Mouse (Mus musculus) heart, embryonic 13.5 days (tissue): ENCODE measurements around the gene Iffo1. TPM values are rescaled to one million over a fixed set of nuclear protein-coding genes. Genes with fewer than 3 reads are reported as not detected.

ENCODE experiments used
- ATAC-seq: fragments of 200-750 bp; cut with Nextera tagmentation; 2 replicates; pipeline ENCODE4 v1.8.0; 2017; ENCODE audit warnings: moderate TSS enrichment; ENCODE audit not compliant: insufficient number of reproducible peaks, low FRiP score, low TSS enrichment; ENCODE audit errors: extremely low read depth
- H3K27ac ChIP-seq: fragments of 300-500 bp; sonication (generic); replicated peaks from 2 replicates; pipeline ENCODE4 v1.5.1; 2015; ENCODE audit warnings: moderate library complexity, mild to moderate bottlenecking, inconsistent platforms
- H3K27me3 ChIP-seq: fragments of 300-500 bp; sonication (generic); replicated peaks from 2 replicates; pipeline ENCODE4 v1.6.1; 2015; ENCODE audit warnings: mild to moderate bottlenecking, inconsistent platforms
- H3K36me3 ChIP-seq: fragments of 300-500 bp; sonication (generic); 2 replicates; pipeline ENCODE4 v1.6.1; 2015; ENCODE audit warnings: mild to moderate bottlenecking, inconsistent platforms
- H3K4me1 ChIP-seq: fragments of 300-500 bp; sonication (generic); 2 replicates; pipeline ENCODE4 v1.6.1; 2015; ENCODE audit warnings: inconsistent platforms
- H3K4me2 ChIP-seq: fragments of 300-500 bp; sonication (generic); 2 replicates; pipeline ENCODE4 v1.6.1; 2015; ENCODE audit warnings: inconsistent platforms, mild to moderate bottlenecking, moderate library complexity
- H3K4me3 ChIP-seq: fragments of 300-500 bp; sonication (generic); 2 replicates; pipeline ENCODE4 v1.5.1; 2015; ENCODE audit warnings: moderate library complexity, mild to moderate bottlenecking, inconsistent platforms
- H3K9ac ChIP-seq: fragments of 300-500 bp; sonication (generic); 2 replicates; pipeline ENCODE4 v1.6.1; 2015; ENCODE audit warnings: inconsistent platforms, mild to moderate bottlenecking, moderate library complexity
- H3K9me3 ChIP-seq: fragments of 300-500 bp; sonication (generic); 2 replicates; pipeline ENCODE4 v1.6.1; 2016; ENCODE audit warnings: inconsistent platforms
- WGBS: fragments of 180-500 bp; shearing (Covaris S2); methylation state at CpG from one replicate; pipeline ENCODE4 v1.1.7; 2015; ENCODE audit warnings: mixed read lengths; 5-methylcytosine and 5-hydroxymethylcytosine counted together
- polyA plus RNA-seq: library from polyadenylated mRNA; unstranded; fragments of >200 nt; fragmentation: Nextera tagmentation; extraction: Ambion mirVana; gene quantifications from 2 replicates; pipeline ENCODE4 v1.2.1, GENCODE M21; 2015

Iffo1 gene
- polyA plus RNA-seq, 1 experiment from 2014 or later, result 9.5 TPM

DNA sequence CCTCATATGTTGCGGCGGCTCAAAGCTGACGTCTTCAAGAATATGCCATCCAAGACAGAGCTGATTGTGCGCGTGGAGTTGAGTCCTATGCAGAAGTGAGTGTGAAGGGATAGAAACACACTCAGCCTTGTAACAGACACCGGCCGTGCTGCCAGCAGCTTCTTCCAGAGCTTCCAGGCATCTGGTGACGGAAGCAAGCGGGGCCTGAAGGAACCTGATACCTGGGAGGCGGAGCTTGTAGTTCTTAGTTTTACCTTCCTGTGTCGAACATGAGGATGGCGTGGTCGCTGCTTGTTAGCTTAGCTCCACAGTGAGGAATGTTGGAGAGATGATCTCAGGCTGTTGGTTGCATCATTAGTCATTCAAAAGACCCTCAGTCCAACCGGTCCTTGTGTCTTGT lies 35.7 kb upstream of the Iffo1 start:
- ATAC-seq, result no peak
- no peaks in the 10 kb centered on the region for H3K27me3 ChIP-seq
- H3K9me3 ChIP-seq, result no peaks in the 10 kb centered on the region
- no peak overlapping the region for H3K4me3 ChIP-seq
- H3K9ac ChIP-seq, result no peak overlapping the region
- no peak overlapping the region for H3K4me2 ChIP-seq
- H3K36me3 ChIP-seq, result peaks cover 100% of the 10 kb centered on the region
- H3K27ac ChIP-seq, result no peak overlapping the region
- 90% methylated on average over 14 of the region's 14 CpGs for WGBS
- H3K4me1 ChIP-seq, result peaks cover 3% of the 10 kb centered on the region; the same call in 1 of the 2 replicates

DNA sequence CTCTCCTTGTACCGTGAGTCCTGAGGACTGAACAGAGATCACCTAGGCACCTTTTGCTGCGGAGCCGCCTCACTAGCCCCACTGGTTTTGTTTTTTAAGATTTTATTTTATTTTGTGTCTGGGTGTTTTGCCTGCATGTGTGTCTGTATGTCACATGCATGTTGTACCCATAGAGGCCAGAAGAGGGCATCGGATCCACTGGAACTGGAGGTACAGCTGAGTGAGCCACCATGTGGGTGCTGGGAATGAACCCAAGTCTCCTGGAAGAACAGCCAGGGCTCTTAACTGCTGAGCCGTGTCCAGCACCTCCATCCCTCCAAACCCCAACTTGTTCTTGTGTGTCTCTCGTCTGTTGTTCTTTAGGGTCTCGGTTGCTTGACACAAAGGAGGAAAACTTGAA lies 34.1 kb upstream of the Iffo1 start:
- Histone ChIP-seq H3K9me3 (no peaks in the 10 kb centered on the region), H3K4me1 (no peaks in the 10 kb centered on the region), H3K4me2 (no peak overlapping the region), H3K9ac (no peak overlapping the region), H3K36me3 (peaks cover 98% of the 10 kb centered on the region), H3K27me3 (no peaks in the 10 kb centered on the region), H3K4me3 (no peak overlapping the region), H3K27ac (no peak overlapping the region)
- no peak for ATAC-seq
- WGBS, result 88% methylated on average over 7 of the region's 7 CpGs

DNA sequence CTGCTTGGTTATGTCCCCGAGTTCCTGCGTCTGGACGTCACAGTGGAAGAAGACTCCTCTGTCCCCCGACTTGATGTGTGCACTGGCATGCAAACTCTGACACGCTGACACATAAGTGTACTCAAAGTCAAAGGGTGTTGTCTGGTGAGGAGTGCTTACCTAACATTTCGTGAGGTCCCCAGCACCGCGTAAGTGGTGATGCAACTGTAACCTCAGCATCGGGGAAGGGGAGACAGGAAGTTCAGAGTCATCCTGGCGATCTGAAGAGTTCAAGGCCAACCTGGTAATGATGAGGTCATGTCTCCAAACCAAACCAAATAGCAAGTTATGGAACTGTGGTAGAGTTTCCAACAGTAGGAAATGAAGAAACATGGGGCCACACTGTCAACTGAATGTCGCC lies 32.5 kb upstream of the Iffo1 start:
- Histone ChIP-seq H3K27me3 (no peaks in the 10 kb centered on the region), H3K27ac (no peak overlapping the region), H3K4me1 (no peaks in the 10 kb centered on the region), H3K4me3 (no peak overlapping the region), H3K4me2 (no peak overlapping the region), H3K9ac (no peak overlapping the region), H3K9me3 (no peaks in the 10 kb centered on the region), H3K36me3 (peaks cover 98% of the 10 kb centered on the region)
- WGBS, result 90% methylated on average over 11 of the region's 11 CpGs
- no peak for ATAC-seq

DNA sequence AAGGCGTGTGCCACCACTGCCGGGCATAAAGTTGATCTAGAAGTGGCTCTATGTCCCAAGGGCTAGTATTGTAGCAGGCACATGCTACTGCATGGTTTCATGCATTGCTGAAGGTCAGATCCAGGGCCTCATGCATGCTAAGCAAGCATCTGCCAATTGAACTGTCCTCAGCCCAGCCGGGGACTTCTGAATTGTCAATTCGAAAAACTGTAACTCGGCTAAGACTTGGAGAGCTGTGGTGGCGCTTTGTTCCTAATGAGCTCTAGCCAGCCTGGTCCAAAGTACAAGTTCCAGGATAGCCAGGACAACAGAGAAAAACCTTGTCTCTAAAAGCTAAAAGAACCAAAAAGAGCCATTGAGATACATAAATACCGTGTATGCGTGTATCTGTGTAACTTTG lies 25.7 kb upstream of the Iffo1 start:
- no peak overlapping the region for H3K4me2 ChIP-seq
- no peak overlapping the region for H3K27ac ChIP-seq
- H3K4me3 ChIP-seq, result no peak overlapping the region
- 87% methylated on average over 8 of the region's 8 CpGs for WGBS
- H3K9ac ChIP-seq, result no peak overlapping the region
- H3K36me3 ChIP-seq, result peaks cover 98% of the 10 kb centered on the region
- no peak for ATAC-seq
- H3K4me1 ChIP-seq, result no peaks in the 10 kb centered on the region
- no peaks in the 10 kb centered on the region for H3K9me3 ChIP-seq
- no peaks in the 10 kb centered on the region for H3K27me3 ChIP-seq

DNA sequence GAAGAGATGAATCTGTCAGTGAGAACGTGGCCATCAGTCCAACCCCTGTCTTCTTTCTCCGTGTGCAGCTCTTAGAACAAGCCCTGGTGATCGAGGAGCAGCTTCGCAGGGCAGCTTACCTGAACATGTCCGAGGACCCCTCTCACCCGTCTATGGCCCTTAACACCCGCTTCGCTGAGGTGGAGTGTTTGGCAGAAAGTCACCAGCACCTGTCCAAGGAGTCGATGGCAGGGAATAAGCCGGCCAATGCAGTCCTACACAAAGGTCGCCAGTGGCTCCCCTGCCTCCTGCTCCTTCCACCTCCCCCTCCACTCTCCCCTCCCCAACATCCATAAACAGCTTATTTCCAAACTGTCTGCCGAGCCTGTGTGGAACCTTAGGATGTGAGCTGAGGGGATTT lies 16.3 kb upstream of the Iffo1 start:
- 85% methylated on average over 12 of the region's 12 CpGs for WGBS

DNA sequence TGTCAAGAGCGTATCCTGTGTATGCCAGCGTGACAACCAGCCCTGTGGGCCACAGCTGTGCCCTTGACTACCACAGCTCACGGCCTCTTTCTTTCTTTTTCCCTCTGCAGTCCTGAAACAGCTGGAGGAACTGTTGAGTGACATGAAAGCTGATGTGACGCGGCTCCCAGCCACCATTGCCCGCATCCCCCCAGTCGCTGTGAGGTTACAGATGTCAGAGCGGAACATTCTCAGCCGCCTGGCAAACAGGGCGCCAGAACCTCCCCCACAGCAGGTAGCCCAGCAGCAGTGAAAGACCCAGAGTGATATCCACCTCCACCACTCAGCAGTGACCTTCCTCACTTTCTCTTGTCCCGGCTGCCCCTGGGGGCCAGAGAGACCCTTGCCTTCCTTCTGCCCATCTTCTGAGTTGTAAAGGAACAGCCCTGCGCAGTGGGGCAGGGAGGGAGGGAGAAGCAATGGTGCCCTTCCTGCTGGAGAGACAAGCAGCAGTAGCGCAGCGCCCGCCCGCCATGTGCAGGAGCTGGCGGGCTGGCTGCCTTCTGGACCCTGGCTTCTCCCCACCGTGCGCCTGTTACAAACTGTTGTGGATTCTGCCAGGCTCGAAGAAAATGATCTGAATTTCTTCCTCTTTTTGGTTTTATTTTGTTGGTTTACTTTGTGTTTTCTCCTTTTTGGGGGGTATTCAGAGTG lies 15.2 kb upstream of the Iffo1 start:
- H3K9ac ChIP-seq, result no peak overlapping the region
- H3K9me3 ChIP-seq, result no peaks in the 10 kb centered on the region
- WGBS, result 88% methylated on average over 20 of the region's 20 CpGs
- peaks cover 18% of the 10 kb centered on the region for H3K4me1 ChIP-seq
- no peak overlapping the region for H3K27ac ChIP-seq
- H3K4me3 ChIP-seq, result no peak overlapping the region
- peaks cover 78% of the 10 kb centered on the region for H3K36me3 ChIP-seq
- no peaks in the 10 kb centered on the region for H3K27me3 ChIP-seq
- no peak for ATAC-seq
- no peak overlapping the region for H3K4me2 ChIP-seq

More for the DNA sequence above, 16.3 kb upstream of the Iffo1 start:
- Histone ChIP-seq H3K36me3 (peaks cover 78% of the 10 kb centered on the region), H3K4me2 (no peak overlapping the region), H3K4me3 (no peak overlapping the region), H3K9me3 (no peaks in the 10 kb centered on the region), H3K9ac (no peak overlapping the region), H3K4me1 (peaks cover 18% of the 10 kb centered on the region), H3K27me3 (no peaks in the 10 kb centered on the region), H3K27ac (no peak overlapping the region)
- ATAC-seq, result no peak

DNA sequence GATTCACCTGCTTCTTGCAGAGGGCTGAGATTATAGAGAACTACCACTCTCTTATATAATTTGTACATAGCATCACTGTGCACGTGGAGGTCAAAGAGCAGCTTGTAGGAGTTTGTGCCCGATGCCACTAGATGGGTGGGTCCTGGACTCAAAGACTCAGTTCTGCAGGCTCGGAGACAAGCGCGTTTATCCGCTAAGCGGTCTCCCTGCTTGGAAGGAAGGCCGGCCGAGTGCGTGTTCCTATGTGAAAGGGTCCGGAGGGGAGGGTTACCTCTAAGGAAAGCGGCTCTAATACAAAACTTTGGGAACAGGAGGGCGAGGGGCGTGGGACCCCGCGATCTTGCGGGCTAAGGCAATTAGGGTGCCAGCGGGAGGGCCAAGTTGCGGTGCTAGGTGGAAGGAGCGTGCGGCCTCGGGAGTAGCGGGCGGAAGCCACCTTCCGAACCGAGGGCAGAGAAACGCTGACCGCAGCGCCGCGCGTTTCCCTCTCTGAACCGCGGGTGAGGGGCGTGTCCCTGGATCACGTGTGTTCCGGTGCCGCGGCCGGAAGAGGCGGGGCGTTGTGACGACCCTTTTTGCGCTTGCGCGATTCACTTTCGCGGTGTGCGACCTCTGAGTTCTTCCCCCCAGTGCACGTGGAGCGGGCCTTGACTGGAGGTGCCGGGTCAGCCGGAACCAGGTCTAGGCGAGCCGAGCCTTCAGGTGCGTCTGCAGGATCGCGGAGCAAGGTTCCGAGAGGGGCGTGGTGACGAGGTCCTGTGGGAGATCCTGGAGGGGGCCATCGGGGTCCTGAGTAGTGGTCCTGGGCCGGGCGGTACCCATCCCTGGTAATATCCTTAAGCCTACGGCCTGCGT lies 13.5 kb upstream of the Iffo1 start, which contains the start of gene Nop2:
Nop2 (plus strand) TSS at position 608 of the 855 bp plus-strand sequence.
- peak within 1 kb of the TSS; percentile 86 for H3K4me3 ChIP-seq
- peaks cover 18% of the 10 kb centered on the region for H3K4me1 ChIP-seq
- WGBS, result under 1% methylated on average over 66 of the region's 66 CpGs
- H3K27ac ChIP-seq, result peak within 1 kb of the TSS; percentile 90
- peaks cover 78% of the 10 kb centered on the region for H3K36me3 ChIP-seq
- peak within 1 kb of the TSS; percentile 92 for H3K4me2 ChIP-seq
- ATAC-seq, result peak; percentile 90
- no peaks in the 10 kb centered on the region for H3K27me3 ChIP-seq
- no peaks in the 10 kb centered on the region for H3K9me3 ChIP-seq
- peak within 1 kb of the TSS; percentile 94 for H3K9ac ChIP-seq

DNA sequence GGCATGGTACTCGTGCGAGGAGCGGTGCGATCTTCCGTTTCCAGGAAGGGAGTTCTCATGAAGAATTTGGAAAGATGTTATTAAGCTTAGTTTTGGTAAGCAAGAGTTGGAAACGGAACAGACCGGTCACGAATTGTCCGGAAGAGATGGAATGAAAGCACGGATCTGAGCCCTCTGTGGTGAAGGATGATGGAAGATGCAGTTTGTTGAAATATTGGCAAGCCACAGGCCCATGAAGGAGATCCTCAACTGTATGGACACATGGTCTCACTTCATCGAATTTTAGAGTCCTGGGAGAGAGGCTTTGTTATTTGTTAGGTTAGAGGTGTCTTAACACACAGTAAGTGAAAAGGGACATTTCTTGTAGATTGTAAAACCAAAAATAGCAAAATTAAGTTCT lies 12.6 kb upstream of the Iffo1 start:
- WGBS, result 5% methylated on average over 11 of the region's 11 CpGs
- H3K4me2 ChIP-seq, result peak overlapping the region; percentile 92
- no peak overlapping the region for H3K27ac ChIP-seq
- H3K27me3 ChIP-seq, result no peaks in the 10 kb centered on the region
- peak overlapping the region; percentile 86 for H3K4me3 ChIP-seq
- ATAC-seq, result no peak
- H3K4me1 ChIP-seq, result peaks cover 18% of the 10 kb centered on the region
- peaks cover 78% of the 10 kb centered on the region for H3K36me3 ChIP-seq
- H3K9me3 ChIP-seq, result no peaks in the 10 kb centered on the region
- peak overlapping the region; percentile 94 for H3K9ac ChIP-seq

DNA sequence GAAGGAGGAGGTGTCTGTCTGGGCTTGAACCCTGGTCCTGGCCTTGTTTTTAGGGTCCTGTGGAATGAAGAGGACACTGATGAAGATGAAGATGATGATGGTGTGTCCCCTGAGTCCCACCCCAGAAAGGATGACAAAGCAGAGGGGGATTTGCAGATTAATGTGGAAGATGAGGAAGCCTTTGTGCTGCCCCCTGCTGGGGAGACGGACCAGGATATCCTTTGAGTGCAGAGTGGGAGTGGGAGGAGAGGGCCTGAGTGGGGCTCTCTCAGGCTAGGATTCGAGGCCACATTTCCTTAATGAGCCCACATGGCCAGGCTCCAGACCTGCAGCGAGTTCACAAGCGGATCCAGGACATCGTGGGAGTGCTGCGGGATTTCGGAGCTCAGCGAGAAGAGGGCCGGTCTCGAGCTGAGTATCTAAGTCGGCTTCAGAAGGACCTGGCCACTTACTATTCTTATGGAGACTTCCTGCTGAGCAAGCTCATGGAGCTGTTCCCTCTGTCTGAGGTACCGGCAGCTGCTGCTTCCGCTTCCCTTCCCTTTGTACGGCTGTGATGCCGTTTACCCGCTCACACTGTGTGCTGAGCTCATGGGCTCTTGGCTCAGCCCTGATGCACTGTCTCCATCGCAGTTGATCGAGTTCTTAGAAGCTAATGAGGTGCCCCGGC lies 7.9 kb upstream of the Iffo1 start:
- Histone ChIP-seq H3K9me3 (no peaks in the 10 kb centered on the region), H3K4me2 (no peak overlapping the region), H3K9ac (no peak overlapping the region), H3K4me1 (peaks cover 13% of the 10 kb centered on the region), H3K27me3 (no peaks in the 10 kb centered on the region), H3K27ac (no peak overlapping the region), H3K4me3 (no peak overlapping the region), H3K36me3 (peaks cover 92% of the 10 kb centered on the region)
- ATAC-seq, result no peak
- WGBS, result 86% methylated on average over 19 of the region's 19 CpGs

DNA sequence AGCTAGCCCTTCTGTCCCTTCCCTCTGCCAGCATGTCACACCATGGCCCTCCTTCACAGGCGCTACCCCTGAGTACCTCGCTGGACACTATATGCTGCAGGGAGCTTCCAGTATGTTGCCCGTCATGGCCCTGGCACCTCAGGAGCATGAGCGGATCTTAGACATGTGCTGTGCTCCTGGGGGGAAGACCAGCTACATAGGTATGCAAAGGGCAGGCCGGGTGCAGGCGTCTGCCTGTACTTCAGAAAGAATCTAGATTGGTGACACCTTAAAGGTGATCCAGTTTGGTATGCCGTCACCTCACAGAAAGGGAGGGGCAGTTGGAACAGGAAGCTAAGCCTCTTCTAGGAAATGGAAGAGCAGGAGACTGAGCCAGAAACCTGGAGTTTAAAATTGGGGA lies 5.3 kb upstream of the Iffo1 start:
- H3K4me2 ChIP-seq, result no peak overlapping the region

DNA sequence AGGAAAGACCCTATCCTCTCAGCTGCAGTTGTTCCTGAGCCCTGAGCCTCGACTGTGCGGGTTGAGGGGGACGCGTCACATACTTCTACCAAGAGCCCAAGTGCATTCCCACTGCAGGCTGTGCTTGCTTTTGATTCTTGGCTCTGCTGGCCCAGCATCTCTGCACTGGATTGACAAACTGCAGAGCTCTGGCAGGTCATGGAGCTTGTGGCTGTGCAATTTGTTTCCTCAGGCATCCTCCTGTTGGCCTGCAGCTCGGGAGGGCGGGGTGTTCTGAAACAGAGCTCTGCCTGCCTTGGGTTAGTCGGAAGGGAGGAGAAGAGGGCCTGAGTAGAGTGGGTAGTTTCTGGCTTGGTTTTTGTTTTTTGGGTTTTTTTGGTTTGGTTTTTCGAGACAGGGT lies 2.6 kb upstream of the Iffo1 start:
- 83% methylated on average over 8 of the region's 8 CpGs for WGBS

More for the DNA sequence above, 5.3 kb upstream of the Iffo1 start:
- Histone ChIP-seq H3K4me1 (peaks cover 5% of the 10 kb centered on the region), H3K9me3 (no peaks in the 10 kb centered on the region), H3K4me3 (no peak overlapping the region), H3K36me3 (peaks cover 98% of the 10 kb centered on the region), H3K27ac (no peak overlapping the region), H3K9ac (no peak overlapping the region), H3K27me3 (no peaks in the 10 kb centered on the region)
- 88% methylated on average over 7 of the region's 7 CpGs for WGBS
- ATAC-seq, result no peak

More for the DNA sequence above, 2.6 kb upstream of the Iffo1 start:
- H3K27ac ChIP-seq, result no peak overlapping the region
- peaks cover 25% of the 10 kb centered on the region for H3K4me1 ChIP-seq
- H3K4me2 ChIP-seq, result no peak overlapping the region
- no peak overlapping the region for H3K9ac ChIP-seq
- ATAC-seq, result no peak
- H3K36me3 ChIP-seq, result peaks cover 71% of the 10 kb centered on the region
- H3K4me3 ChIP-seq, result no peak overlapping the region
- no peaks in the 10 kb centered on the region for H3K27me3 ChIP-seq
- H3K9me3 ChIP-seq, result no peaks in the 10 kb centered on the region
